Mouse (Mus musculus): Measurements from ENCODE around the gene Pstk.
A peak's percentile ranks its signal among the peaks of the same experiment; 100 is the strongest.
"Not testable (repeated sequence)": the region's sequence is repeated elsewhere in the genome, so short reads cannot be mapped to it uniquely, and the experiment has no call there.

The Pstk gene

GRCm38 (mm10) chr7:131416742-131417141 lies 45.8 kb downstream of the Pstk start:
- DNase-seq (ENCODE audit: low spot score in 2 of 2): not testable (repeated sequence)

- no peak for DNase-seq (ENCODE audit: low spot score in 2 of 2)
Observed at GRCm38 (mm10) chr7:131417605-131418004, 46.7 kb downstream of the Pstk start.

GRCm38 (mm10) chr7:131424912-131425311 lies 54.0 kb downstream of the Pstk start:
- no peak for DNase-seq (ENCODE audit: low spot score in 2 of 2)

DNA sequence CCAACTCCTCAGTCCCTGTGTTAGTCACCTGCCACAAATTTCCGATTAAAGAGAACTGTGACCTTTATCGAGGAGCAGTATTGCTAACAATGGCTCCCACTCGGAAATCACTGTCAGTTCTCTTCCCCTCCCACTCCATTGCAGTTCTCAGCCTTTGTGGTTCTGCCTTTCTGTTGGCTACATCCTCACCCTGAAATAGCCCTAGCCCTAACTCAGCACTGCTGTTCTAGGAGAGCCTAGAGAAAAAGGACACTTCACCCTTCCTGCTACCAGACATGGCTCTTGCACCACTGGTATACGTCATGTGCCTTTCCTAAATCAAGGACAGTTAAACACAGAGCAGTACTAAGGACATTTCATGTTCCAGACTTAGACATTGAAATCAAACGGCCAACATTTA lies 56.4 kb downstream of the Pstk start:
- DNase-seq (ENCODE audit: low spot score in 2 of 2): no peak

DNA sequence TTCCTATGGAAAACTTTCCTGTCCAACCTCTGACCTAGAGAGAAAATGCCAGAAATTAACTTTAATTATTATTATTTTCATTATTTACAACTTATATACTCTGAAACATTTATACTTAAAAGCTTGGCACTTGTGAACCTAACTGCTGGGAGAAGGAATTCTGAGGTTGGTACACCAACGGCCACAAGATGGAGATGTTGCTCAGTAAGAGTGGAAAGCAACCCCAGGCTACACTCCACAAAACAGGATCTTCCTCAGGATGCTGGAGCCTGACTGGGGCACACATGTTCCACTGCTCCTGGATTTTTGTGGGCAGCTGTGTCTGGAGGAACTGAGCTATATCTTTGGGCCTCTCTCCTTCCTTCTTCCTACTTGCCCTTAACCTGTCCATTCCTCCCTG lies 61.3 kb downstream of the Pstk start:
- DNase-seq (ENCODE audit: low spot score in 2 of 2): peak; percentile 20 to 52

DNA sequence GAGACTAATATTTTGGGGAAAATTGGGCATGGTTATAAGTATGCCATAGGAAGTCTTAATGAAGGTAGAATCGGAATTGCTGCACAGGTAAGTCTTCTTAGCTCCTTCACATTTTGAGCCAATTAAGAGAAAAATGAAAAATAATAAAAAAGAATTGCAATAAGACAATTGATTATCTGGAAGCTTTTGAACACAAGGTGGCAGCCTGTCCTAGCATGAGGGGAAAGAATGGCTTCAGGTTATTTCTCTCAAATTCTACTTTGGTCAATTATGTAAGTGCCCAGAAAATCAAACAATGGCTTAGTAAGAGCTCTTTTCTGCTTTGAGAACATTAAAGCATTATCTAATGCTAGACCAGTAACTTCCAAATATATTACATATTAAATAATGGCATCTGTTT lies 63.3 kb downstream of the Pstk start:
- no peak for DNase-seq (ENCODE audit: low spot score in 2 of 2)

DNA sequence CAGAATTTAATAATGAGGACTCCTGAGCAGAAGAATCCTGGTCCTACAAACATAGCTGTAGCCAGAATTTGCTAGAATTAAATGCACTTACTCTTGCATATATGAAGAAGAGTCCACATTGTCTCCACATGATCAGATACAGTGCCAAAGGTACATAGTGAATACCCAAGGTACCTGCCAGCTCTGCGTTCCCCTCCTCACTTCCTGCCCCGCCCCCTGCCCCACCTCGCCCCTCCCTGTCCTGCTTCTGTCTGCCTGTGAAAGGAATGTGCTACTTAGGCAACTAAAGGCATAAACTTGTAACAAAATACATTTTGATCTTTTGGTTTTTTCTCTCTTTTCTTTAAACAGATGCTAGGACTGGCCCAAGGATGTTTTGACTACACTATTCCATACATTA lies 66.1 kb downstream of the Pstk start:
- DNase-seq (ENCODE audit: low spot score in 2 of 2): no peak

Data from frontal cortex, postnatal 14 days (tissue).